Comparison of ENCODE assay signal across 7 mouse cellular contexts in genomic region chr5:72203734-72204073, GRCm38 (mm10). TPM values are rescaled to one million over a fixed set of nuclear protein-coding genes. Genes with fewer than 3 reads are reported as not detected.
DNase-seq lines count a peak whose midpoint lies in the region; ATAC-seq and TF ChIP-seq lines count a peak whose summit lies in the region.

No protein-coding gene starts in this region.

- 2% methylated on average over 10 of the region's 10 CpGs for WGBS in thymus, adult 2 months
- WGBS in forebrain, embryonic 15.5 days: 13% methylated on average over 10 of the region's 10 CpGs
- WGBS in liver, embryonic 14.5 days (ENCODE audit: insufficient replicate concordance): 6% methylated on average over 10 of the region's 10 CpGs

- TF ChIP-seq EP300 in liver, embryonic 14.5 days (IDR thresholded peaks at IDR 0.05; ENCODE audit: low read depth): no peak

- no peak for TF ChIP-seq POLR2A in thymus, adult 2 months (IDR thresholded peaks at IDR 0.05; ENCODE audit: control insufficient read depth, extremely low read depth, insufficient read depth, low read length, poor library complexity)

- no peaks in the 10 kb centered on the region for H3K36me3 ChIP-seq in thymus, adult 2 months (ENCODE audit: control insufficient read depth, insufficient read depth, low read length)
- no peaks in the 10 kb centered on the region for H3K36me3 ChIP-seq in forebrain, embryonic 15.5 days
- no peaks in the 10 kb centered on the region for H3K36me3 ChIP-seq in liver, embryonic 14.5 days (replicated peaks; ENCODE audit: control insufficient read depth, insufficient read depth, low read depth)

- H3K9me3 ChIP-seq in forebrain, embryonic 15.5 days: no peaks in the 10 kb centered on the region
- no peaks in the 10 kb centered on the region for H3K9me3 ChIP-seq in liver, embryonic 14.5 days (ENCODE audit: control insufficient read depth, low read length)

- TF ChIP-seq CTCF in thymus, adult 2 months (IDR thresholded peaks at IDR 0.05; ENCODE audit: borderline replicate concordance, control insufficient read depth, extremely low read depth, insufficient read depth, low read length, poor library complexity): no peak
- no peak for TF ChIP-seq CTCF in liver, embryonic 14.5 days (IDR thresholded peaks at IDR 0.05; ENCODE audit: low read depth)

- peak; percentile 33 for ATAC-seq in forebrain, embryonic 15.5 days (replicated peaks)
- ATAC-seq in liver, embryonic 14.5 days (ENCODE audit: insufficient read depth): peak; percentile 26
- ATAC-seq in monocyte, adult 5-6 weeks (replicated peaks; ENCODE audit: insufficient number of reproducible peaks, low FRiP score, low TSS enrichment, poor library complexity, severe bottlenecking): no peak
- ATAC-seq in cerebellum, adult (ENCODE audit: insufficient number of reproducible peaks, low FRiP score, low TSS enrichment): no peak

- peak overlapping the region; percentile 39 for H3K9ac ChIP-seq in forebrain, embryonic 15.5 days (replicated peaks)
- H3K9ac ChIP-seq in liver, embryonic 14.5 days (replicated peaks): peak overlapping the region; percentile 63

- peak overlapping the region; percentile 66 for H3K4me2 ChIP-seq in forebrain, embryonic 15.5 days (replicated peaks)
- peak overlapping the region; percentile 85 for H3K4me2 ChIP-seq in liver, embryonic 14.5 days (ENCODE audit: low read depth)

- no peak overlapping the region for H3K27ac ChIP-seq in thymus, adult 2 months (ENCODE audit: control insufficient read depth, insufficient read depth, low read length)
- no peak overlapping the region for H3K27ac ChIP-seq in forebrain, embryonic 15.5 days (replicated peaks)
- no peak overlapping the region for H3K27ac ChIP-seq in liver, embryonic 14.5 days

- H3K4me3 ChIP-seq in thymus, adult 2 months (ENCODE audit: control insufficient read depth, insufficient read depth, low read length): peak overlapping the region; percentile 96
- H3K4me3 ChIP-seq in forebrain, embryonic 15.5 days: peak overlapping the region; percentile 50
- H3K4me3 ChIP-seq in liver, embryonic 14.5 days (ENCODE audit: insufficient read depth in 1 of 2, low read depth in 2 of 2, low read length in 2 of 2): peak overlapping the region; percentile 65 to 96

- H3K27me3 ChIP-seq in thymus, adult 2 months (ENCODE audit: control insufficient read depth, insufficient read depth, low read length): no peaks in the 10 kb centered on the region
- H3K27me3 ChIP-seq in forebrain, embryonic 15.5 days: no peaks in the 10 kb centered on the region
- H3K27me3 ChIP-seq in liver, embryonic 14.5 days (ENCODE audit: control insufficient read depth, insufficient read depth, low read length): no peaks in the 10 kb centered on the region

- H3K4me1 ChIP-seq in thymus, adult 2 months (replicated peaks; ENCODE audit: control insufficient read depth, insufficient read depth, low read length): peaks cover 2% of the 10 kb centered on the region
- H3K4me1 ChIP-seq in forebrain, embryonic 15.5 days: peaks cover 18% of the 10 kb centered on the region
- peaks cover 15 to 17% of the 10 kb centered on the region in 2 experiments for H3K4me1 ChIP-seq in liver, embryonic 14.5 days (replicated peaks; ENCODE audit: control insufficient read depth in 2 of 2, insufficient read depth in 2 of 2, low read length in 1 of 2)

- no peak for DNase-seq in thymus, adult 2 months
- no peak for DNase-seq in thymus, postnatal 10 days (ENCODE audit: low spot score in 2 of 2)
- DNase-seq in liver, embryonic 14.5 days (ENCODE audit: low read depth in 3 of 3, low spot score in 3 of 3): no peak
- DNase-seq in cerebellum, adult 9-11 months: no peak

RNA-seq across cellular contexts. Expression of gene Commd8, which starts 35.7 kb away (rescaled TPM):
- polyA plus RNA-seq in thymus, adult 2 months (2012; rRNA removed): 7.0 and 7.9 TPM in 2 replicates
- 145 and 146 TPM in 2 replicates for polyA plus RNA-seq in forebrain, embryonic 15.5 days (2015; fragmentation: Nextera tagmentation; extraction: Ambion mirVana)
- 7.2 and 20.5 TPM in 2 replicates for polyA plus RNA-seq in liver, embryonic 14.5 days (2012; rRNA removed)
- polyA plus RNA-seq in liver, embryonic 14.5 days (2014; fragmentation: Nextera tagmentation; extraction: Ambion mirVana): 62.9 and 70.3 TPM in 2 replicates
- total RNA-seq in monocyte, adult 5-6 weeks (2017): 127 to 252 TPM (median 176 TPM) in 3 replicates

Comparison
In these comparisons a context has a peak if more than half of its experiments do, and no peak if none do; other contexts are left out.
1. ATAC-seq: peak in forebrain, embryonic 15.5 days (single experiment) and liver, embryonic 14.5 days (single experiment); none in monocyte, adult 5-6 weeks (single experiment) and cerebellum, adult (single experiment).
2. Peak in every context shown above with its lines, with median percentiles within 50 percentile points of each other: H3K4me3 ChIP-seq.